Mouse (Mus musculus): ENCODE measurements around the gene Rrp36.

Rrp36 gene

DNA sequence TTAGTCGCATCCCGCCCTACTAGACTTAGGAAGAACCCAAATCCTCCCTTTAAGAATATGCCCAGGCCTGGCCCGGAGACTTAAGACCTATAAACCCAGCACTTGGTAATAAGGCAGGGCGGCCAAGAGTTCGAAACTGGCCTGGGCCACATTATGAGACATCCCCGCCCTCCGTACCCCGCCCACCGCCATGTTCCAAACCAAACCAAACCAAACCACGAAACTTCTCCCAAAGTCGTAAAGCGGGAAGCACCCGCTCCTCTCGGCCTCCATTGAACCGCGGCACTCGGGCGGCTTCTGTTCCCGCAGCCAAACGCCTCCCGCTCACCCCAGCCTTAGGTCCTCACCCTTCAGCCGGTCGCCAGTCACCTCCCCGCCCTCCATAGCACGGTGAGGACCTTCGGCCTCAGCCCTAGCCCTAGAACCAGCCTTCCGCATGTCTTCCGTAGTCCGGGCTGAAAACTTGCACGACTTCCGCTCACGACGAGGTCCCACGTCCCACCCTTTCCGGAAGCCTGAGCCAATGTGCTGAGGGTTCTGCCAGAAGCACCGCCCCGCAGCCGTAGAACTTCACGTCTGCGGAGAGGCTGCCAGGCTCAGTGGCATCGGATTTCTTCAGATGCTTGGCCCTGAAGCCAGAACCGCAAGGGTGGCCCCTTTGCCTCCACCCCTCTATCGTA lies at the start of gene Rrp36:
Gene Rrp36 (minus strand): TSS at position 503 of the 680 bp plus-strand sequence.
- in situ Hi-C loops (cut with MseI, MboI), result no loop called here

DNA sequence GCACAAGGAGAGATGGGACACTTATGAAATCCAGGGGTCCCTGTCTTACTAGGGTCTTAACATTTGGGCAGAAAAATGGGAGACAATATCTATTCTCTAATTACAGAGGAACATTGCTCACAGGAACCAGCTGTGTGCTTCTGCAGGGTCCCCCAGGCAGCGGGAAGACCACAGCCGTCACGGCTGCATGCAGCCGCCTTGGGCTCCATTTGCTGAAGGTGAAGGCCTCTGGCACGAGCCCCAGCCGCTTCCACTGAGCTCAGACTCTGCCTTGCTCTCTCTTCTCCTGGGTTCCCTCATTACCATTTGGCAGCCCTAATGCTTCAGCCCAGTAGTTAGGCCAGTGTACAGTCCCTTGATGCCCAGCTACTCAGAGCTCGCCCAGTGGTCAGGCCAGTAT lies 46.9 kb upstream of the Rrp36 start:
- in situ Hi-C loops (cut with MseI, MboI), result no loop called here

DNA sequence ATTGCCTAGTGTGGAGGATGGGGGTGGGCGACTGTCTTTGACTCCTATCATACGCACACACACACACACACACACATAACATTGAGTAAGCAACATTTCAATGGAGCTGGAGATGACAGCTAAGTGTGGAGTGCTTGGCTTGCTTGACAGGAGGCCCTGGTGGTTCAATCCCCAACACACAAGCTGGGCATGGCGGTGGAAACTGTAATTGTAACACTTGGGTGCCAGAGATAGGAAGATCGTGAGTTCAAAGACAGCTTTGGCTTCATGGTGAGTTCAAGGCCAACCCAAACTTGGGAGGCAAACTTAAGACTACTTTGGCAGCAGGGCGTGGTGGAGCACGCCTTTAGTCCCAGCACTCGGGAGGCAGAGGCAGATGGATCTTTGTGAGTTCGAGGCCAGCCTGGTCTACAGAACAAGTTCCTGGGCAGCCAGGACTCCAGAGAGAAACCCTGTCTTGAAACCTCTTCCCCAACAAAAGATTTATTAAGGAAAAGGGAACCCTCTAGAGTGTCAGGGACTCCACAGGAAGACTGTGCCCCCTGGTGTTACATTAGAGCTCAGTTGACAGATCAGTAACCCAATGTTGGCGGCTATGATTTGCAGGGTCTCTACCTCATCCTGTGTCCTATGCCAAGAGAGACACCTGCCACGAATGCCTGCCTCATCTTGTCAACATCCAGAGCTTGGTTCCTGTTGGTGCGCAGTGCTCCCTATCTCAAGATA lies 40.8 kb upstream of the Rrp36 start:
- in situ Hi-C loops (cut with MseI, MboI), result no loop called here

DNA sequence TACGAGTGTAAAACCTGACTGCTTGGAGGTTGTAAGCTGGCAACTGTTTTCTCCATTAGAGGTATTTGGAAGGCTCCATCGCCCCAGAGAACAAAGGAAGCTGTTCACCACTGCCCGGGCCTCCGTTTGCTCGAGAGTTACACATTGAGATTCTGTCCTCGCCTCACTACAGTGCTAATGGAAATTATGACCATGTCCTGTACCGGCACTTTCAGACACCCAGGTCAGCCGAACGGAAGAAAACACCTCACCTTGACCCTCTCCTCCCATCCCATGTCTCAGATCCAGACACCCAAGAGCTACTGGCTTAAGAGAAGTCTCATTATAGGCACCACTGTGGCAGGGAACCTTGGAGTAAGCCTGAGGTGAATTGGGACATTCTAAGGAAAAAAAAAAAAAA lies 39.7 kb upstream of the Rrp36 start:
- in situ Hi-C loops (cut with MseI, MboI), result no loop called here

DNA sequence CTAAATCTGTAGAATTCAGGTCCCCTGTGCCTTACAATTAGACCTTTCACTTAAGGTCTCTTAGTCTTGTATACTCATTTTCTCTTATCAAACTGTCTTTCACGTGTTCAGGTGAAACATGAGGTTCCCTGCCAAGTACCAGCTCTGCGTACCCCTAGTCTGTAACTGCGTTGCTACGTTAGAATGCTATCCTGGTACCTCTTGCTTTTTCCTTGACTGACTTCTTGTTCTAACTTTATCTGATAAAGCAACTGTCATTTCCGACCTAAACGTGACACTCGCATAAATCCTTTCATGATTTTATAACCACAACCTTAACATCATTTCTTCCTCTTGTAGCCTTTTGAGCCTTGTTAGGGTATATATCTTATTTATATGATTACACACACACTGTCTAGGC lies 38.3 kb upstream of the Rrp36 start:
- in situ Hi-C loops (cut with MseI, MboI), result no loop called here

DNA sequence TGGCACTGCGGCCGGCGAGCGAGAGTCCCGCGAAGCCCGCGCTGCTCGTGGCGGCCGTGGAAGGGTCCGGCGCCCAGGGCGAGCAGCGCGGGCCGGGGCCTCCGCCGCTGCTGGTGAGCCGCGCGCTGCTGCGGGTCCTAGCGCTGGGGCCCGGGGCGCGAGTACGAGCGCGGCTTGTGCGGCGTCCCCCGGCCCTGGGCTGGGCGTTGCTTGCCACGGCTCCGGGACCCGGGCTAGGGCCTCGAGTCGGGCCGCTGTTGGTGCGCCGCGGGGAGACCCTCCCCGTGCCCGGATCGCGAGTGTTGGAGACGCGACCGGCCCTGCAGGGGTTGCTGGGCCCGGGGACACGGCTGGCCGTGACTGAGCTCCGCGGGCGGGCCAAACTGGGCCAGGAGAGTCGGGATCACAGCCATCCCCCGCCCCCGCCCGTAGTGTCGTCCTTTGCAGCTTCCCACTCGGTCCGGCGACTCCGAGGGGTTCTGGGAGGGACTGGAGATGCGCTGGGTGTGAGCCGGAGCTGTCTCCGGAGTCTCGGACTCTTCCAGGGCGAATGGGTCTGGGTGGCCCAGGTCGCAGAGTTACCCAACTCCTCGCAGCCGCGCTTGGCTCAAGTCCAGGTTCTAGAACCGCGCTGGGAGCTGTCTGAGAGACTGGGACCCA lies 37.6 kb upstream of the Rrp36 start:
- in situ Hi-C loops (cut with MseI, MboI), result no loop called here

DNA sequence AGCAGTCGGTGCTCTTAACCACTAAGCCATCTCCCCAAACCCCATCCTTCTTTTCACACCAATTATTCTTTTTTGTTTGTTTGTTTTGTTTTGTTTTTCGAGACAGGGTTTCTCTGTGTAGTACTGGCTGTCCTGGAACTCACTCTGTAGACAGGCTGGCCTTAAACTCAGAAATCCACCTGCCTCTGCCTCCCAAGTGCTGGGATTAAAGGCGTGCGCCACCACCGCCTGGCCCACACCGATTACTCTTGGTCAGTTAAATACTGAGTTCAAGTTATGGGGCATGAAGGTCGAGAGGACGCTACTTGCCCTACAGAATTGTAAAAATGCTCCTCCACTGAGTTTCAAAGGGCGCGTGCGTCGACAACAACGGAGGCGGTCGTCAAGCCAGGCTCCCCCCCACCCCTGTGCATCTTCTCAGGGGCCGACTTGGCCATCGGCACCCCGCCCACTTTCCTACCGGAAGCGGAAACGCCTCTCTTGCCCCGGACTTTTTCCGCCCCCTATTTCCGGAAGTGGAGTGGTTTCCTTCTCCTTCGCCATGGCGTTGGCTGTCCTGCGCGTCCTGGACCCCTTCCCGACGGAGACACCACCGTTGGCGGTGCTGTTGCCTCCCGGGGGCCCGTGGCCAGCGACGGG lies 36.9 kb upstream of the Rrp36 start, which contains the start of gene Pex6:
Gene Pex6 (plus strand): TSS at position 505 of the 639 bp plus-strand sequence.
- in situ Hi-C loops (cut with MseI, MboI), result no loop called here

DNA sequence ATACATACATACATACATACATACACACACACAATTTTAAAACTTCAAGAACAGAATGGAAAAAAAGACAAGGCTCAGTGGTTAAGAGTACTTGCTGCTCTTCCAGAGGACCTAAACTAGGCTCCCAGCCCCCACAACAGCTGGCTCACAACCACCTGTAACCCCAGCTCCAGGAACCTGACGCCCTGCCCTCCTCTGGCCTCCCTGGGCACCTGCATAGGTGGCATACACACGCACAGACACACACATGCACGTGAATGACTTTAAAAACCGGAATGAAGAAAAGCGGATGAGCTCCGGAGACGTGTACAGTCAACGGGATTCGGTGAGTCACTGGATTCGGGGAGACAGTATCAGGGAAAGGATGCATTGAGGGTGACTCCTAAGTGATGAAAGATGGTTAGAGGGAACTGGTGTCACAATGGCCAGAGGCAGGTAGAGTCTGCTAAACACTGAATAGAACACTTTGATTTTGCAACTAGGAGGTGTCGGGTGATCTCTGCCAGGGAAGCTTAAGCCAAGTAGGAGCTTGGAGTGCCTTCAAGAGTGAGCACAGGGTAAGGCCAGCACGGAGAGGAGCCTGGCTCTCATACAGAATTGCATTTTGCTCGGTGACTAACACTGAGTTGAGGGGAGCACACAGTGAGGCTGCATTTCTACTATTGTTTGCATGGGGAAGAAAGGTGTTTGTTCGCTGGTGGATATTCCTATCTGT lies 32.4 kb upstream of the Rrp36 start:
- in situ Hi-C loops (cut with MseI, MboI), result no loop called here

DNA sequence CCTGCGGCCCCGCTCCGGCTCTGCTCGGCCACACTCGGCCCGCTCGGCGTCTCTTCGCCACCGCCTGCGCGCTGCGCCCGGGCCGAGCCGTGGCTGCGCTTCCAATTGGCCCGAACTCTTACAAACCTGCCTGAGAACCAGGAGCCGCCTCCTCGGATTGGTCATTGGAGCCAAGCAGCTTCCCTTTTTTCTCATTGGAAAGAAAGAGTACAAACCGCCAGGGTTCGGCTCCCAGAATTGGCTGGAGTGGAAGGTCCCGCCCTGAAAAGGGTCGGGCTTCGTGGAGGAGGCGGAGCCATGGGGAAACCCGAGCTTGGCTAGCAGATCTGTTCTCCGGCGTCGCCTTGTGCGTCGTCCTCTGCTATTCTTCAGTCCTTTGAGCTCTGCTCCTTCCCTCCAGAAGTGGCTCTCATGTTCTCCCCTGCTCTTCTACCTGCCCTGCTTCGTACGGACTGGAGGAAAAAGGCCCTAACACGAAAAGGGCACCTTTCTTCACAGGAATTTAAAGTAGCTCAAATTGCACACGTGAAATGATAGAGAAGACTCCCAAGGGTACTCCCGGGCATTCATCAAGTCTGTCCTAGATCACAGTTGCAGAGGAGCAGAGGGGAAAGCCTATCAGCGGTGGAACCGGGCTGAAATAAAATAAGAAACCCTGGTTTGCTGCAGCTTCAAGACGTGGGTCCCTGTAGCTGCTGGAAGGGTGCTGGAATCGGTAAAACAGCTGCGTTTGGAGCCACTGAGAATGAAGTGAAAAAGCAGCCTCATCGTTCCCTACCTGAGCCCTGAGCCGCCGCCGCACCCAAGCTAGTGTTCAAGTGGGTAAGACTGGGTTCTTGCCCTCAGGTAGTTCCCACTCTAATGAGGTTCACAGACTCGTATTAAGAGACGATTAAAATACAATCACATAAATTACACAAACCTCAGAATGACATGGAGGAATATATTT lies 31.0 kb upstream of the Rrp36 start, which contains the start of gene Ppp2r5d:
Gene Ppp2r5d (minus strand): TSS at position 225 of the 949 bp plus-strand sequence.
- in situ Hi-C loops (cut with MseI, MboI), result no loop called here

DNA sequence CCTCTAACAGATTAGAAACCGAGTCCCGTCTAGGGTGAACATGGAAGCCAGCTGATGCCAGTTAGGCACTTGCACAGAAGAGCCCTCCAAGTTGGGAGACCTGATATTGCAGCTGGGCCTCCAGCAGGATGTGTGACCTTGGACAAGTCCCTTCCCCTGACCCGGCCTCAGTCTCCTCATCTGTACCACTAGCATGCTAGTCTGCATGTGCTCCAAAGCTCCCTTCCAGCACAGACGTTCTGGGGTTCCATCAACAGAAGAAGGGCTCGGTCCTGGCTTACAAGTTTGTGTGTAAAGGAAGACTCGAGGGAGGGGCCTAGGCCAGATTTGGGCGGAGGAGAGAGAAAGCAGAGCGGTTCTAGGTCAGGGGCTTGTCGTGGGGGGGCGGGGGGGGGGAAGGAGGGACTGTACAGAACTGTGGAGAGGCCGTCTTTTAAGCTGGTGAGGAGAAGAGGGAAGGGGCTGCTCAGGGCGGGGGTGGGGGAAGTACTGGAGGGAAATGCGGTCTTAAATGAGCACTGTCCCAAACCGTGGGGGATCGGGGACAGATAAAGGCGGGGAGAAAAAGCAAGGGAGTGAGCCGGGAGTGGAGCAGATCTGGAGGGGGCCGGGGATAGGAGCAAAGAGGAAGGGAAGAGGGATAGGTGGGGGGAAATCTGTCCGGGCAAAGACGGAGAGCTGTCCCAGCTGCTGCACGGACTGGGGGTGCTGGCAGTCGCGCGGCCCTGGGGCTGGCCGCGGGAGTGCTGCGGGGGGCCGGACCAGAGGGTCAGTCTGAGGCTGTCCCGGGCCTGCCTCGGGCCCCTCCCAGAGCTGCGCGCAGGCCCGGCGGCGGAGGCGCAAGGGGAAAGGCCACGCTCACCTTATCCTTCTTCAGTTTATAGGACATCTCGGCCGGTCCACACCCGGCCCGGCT lies 30.1 kb upstream of the Rrp36 start:
- in situ Hi-C loops (cut with MseI, MboI), result no loop called here

DNA sequence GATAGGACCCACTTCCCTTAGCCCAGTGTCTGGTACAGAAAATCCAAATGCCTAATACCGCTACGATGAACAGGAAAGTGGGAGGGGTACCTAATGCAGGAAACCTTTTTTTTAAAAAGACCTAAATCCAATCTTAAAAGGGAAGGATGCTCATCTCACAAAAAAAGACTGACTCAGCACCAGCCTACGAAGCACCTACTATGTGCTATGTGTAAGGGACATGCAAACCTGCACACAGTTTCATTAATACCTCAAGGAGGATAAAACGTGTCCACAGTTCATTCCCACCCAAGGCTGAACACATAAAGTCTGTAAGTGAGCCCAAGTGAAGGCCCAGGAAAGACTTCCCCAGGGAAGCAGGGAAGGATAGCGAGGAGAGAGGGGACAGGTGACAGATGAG lies 28.4 kb upstream of the Rrp36 start:
- in situ Hi-C loops (cut with MseI, MboI), result no loop called here

DNA sequence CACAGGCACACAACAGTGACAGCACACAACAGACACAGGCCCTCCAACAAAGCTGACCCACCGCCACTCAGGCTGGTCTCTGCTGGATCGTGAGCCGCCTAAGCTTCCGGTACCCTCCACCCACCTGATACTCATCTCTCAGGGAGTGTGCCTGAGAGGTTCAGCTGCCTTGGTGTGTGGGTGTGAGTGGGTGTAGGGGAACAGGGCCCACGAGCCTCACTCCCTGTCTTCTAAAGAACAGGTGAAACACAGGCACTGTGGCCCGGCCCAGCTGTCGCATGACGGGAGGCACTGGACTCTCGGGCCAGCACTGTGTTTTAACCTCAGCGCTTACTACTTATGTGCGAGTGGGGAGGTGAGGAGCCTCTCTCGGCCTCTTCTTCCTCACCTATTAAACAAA lies 27.9 kb upstream of the Rrp36 start:
- in situ Hi-C loops (cut with MseI, MboI), result no loop called here

DNA sequence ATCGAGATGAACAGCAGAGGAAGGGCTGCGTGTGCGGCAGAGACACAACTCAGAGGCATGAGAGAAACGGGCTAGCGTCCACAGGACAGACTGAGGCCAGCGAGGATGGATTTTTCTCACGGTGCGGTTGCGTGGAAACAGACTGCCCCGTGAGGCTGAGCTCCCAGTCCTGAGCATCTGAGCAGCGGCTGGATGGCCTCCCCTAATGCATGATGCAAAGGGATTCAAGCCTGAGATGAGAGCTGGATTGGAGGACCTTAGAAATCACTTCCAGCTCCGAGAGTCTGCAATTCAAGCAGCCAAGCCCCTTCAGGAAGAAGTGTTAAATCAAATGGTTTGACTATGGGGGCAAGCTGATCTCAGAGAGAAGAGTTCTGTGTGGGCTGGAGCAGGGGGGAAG lies 27.3 kb upstream of the Rrp36 start:
- in situ Hi-C loops (cut with MseI, MboI), result no loop called here

DNA sequence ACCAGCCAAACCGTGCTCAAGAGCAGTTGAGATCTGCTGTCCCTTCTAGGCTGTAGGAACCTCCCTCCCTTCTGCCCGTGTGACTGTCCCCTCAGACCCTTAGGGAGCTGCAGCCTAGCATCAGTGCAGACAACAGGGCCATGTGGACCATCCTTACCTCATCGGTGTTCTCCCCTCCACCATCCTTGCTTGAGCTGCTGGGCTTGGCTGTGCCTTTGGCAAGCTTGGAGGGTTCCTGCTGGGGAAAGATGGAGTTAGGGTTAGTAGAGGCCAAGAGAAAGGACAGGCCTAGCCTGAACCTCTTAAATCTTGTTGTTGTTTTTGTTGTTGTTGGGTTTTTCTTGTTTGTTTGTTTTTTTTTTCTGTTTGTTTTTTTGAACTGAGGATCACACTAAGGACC lies 25.8 kb upstream of the Rrp36 start:
- in situ Hi-C loops (cut with MseI, MboI), result no loop called here

DNA sequence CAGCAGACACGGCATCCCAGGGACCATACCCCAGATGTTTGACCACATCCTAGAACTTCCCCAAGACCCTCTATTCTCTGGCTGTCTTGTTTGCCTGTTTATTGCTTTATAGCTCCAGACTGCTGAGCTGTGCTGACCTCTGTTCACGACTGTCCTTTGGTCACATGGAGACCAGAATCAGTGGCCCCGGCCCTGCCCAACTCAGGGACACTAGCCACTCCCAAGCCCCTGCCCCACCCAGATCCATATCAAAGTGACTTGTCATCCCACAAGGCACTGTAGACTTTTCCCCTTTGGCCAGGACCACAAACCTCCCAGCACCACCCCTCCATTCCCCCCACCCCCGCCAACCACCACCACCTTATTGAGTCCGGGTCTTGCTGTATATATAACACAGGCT lies 25.1 kb upstream of the Rrp36 start:
- in situ Hi-C loops (cut with MseI, MboI), result no loop called here

DNA sequence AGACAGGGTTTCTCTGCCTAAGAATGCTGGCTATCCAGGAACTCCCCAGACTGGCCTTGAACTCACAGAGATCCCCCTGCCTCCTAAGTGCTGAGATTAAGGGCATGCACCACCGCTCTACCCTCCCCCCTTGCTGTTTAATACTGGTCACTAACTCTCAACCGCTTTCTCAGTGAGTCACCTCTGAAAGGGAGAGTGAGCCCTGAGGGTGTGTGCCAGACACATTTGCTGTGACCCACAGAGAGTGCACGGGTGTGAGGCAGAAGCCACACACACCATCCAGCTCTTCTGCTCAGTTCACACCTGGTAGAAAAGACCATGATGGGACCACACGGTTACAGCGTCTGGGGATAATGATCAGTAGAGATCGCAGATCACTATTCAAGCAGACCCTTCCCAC lies 24.4 kb upstream of the Rrp36 start:
- in situ Hi-C loops (cut with MseI, MboI), result no loop called here

DNA sequence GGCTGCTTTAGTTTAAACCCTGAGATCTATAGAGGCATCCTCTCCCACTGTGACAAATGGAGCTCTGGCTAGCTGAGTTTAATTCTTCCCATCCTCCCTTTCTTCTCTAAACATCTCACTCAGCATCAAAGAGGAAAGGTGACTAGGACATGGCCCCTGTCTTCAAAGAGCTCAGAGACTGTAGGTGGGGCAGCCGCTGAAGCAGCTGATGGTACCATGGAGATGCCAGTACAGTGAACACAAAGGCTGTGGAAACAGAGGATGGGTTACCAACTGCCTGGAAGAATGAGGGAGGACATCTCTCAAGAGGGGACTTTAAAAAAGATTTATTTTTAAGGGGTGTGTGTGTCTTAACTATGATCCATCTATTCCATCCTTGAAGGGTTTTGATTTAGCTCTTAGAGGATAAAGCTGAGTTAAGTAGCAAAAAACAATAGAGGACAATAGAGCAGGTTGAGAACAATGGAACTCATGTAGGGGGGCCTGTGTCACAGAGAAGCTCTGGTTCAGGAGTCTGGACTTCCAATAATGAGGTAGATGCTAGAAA lies 20.4 kb upstream of the Rrp36 start:
- in situ Hi-C loops (cut with MseI, MboI), result no loop called here

DNA sequence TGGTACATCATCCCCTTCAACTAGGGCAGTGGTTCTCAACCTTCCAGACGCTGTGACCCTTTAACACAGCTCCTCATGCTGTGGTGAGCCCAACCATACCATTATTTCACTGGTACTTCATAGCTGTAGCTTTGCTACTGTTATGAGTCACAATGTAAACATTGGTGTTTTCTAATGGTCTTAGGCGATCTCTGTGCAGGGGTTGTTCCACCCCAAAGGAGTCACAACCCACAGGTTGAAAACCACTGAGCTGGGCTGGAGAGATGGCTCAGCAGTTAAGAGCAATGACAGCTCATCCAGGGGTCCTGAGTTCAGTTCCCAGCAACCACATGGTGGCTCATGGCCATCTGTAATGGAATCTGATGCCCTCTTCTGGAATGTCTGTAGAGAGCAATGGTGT lies 17.2 kb upstream of the Rrp36 start:
- in situ Hi-C loops (cut with MseI, MboI), result no loop called here

DNA sequence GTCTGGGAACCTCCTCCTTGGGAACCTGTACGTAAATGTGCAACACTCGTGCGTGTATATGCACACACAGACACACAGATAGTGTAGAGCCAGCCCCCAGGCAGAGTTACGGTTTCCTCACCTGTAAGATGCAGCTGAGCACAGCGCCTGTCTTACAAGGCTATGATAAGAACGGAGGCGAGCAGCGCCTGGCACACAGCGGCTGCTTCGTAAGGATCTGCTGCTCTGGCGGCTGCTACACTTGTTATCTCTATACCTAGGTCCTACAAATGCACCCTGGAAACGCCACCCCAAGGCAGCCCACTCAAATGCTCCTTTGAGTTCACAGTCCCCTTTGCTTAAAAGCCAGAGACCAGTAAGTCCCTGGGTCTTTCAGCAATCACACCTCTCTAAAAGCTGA lies 16.5 kb upstream of the Rrp36 start:
- in situ Hi-C loops (cut with MseI, MboI), result no loop called here

Measured in mouse trophoblast stem cell (cell line).